Mouse (Mus musculus): ENCODE results near the gene Gm11127. TPM values are rescaled to one million over a fixed set of nuclear protein-coding genes. Genes with fewer than 3 reads are reported as not detected.
"Not testable (repeated sequence)": the region's sequence is repeated elsewhere in the genome, so short reads cannot be mapped to it uniquely, and the experiment has no call there.

The Gm11127 gene
- 1 to 10 TPM; 1.4 to 3.2 TPM for total RNA-seq (2021)
- long read RNA-seq, experiment 1, result 0 reads
- long read RNA-seq, experiment 2, result 0 reads

DNA sequence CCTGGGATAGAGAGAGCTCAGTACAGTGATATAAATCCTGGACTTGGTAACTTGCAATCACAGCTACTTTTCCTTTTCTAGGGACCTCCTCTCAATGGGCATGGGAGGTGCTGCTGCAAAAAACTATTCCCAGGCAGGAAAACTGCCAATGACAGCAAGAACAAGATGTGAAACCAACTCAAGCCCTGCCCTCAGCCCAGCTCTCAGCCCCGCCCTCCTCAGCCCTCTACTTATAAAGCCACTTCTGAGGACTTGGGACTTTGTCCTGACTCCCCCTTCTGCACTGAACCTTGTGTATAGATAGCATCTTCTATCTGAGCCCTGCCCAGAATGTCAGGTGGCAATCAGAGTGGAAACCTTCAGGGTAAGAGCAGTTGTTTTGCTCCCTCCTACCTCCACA, at the start of gene Gm11127:
TSS of gene Gm11127 (minus strand) at position 10 of the 400 bp plus-strand sequence.
- not testable (repeated sequence) for DNase-seq (ENCODE audit: low spot score)

DNA sequence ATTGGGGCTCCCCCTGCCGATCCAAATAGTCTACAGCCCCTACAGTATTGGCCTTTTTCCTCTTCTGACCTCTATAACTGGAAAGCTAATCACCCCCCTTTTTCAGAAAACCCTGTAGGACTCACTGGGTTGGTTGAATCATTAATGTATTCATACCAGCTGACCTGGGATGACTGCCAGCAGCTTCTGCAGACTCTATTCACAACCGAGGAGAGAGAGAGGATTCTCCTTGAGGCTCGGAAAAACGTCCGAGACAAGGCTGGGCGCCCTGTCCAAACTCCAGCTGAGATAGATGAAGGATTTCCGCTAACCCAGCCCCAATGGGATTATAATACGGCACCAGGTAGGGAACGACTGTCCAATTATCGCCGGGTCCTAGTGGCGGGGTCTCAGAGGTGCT, 43.9 kb upstream of the Gm11127 start:
- not testable (repeated sequence) for DNase-seq (ENCODE audit: low spot score)

DNA sequence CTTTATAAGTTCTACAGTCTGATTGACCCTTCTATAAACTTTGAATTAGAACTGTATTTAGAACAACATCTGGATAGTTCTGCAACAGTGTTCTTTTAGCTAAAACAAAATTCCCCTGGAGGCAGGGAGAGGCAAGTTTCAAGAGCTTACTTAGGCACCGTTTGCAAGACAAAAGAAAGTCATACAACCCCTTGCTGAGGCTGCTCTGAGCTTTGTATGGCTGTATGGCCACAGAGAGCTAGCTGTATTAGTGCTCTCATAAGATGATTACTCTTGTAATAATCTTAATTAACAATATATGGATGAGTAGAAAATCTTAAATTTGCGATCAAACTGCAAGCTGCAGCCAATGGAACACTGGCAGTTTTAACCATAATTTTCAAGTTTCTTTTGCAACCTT, 41.4 kb upstream of the Gm11127 start:
- not testable (repeated sequence) for DNase-seq (ENCODE audit: low spot score)

DNA sequence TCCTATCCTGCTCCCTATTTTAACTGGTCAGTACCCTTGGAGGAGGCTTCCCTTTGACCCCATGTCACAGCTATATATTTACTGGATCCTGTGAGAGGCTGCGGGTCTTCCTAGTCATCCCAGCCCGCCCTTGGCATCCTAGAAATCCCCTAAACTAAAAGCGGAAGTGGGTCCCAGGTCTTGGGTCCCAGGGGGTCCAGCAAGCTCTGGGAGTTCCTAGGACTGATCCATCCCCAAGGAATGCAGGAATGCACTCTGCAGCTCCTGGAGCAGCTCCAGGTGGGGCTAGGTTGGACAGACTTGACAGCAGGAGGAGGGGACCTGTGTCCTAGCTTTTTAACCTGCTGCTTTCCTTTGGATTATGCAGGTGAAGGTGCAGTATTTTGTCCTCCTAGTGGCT, 35.8 kb upstream of the Gm11127 start:
- DNase-seq (ENCODE audit: low spot score), result no peak

DNA sequence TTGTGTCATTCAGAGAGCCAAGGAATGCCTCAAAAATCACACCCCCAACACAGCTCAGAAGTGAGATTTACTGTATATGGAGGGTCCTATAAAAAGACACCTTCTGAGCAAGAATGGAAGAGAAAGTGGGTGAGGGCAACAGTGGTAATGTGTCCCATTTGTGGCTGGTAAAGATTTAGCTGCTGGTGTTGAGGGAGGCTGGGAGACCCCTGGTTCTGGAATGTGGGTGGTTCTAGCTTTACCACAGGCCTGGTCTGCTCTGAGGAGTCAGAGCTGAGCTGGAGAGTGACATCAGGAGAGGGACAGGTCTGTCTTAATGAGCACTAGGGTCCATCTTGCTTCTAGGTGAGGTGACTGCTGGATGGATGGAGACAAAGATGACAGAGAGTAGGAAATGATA, 34.3 kb upstream of the Gm11127 start:
- DNase-seq (ENCODE audit: low spot score), result not testable (repeated sequence)

DNA sequence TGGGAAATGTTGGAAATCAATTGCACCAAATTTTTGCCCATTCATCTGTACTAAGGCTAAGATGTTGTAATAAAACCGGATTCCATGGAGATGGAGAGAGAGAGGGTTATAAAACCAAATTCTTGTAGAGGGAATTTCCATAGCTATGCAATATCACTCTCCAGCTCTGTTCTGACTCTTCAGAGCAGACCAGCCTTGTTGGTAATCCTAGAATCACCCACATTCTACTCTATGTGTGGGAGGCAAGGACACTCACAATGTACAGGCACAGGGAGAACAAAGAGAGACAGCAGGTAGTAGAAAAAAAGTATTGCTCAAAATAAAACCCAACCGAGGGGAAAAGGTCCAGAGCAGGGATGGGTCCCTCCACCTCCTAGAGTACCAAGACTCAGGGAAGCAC, 33.8 kb upstream of the Gm11127 start:
- not testable (repeated sequence) for DNase-seq (ENCODE audit: low spot score)

DNA sequence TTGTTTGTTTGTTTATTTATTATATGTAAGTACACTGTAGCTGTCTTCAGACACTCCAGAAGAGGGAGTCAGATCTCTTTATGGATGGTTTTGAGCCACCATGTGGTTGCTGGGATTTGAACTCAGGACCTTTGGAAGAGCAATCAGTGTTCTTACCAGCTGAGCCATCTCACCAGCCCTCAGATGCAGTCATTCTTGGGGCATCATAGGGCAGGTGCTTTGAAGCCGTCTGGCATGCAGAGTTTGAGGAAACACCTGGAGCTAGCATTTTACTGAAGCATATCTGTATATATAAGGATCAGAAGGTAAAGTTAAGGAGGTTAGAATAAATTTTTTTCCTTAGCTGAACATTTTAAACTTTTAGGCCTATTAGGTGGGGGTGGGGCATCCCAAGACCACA, 27.8 kb upstream of the Gm11127 start:
- not testable (repeated sequence) for DNase-seq (ENCODE audit: low spot score)

DNA sequence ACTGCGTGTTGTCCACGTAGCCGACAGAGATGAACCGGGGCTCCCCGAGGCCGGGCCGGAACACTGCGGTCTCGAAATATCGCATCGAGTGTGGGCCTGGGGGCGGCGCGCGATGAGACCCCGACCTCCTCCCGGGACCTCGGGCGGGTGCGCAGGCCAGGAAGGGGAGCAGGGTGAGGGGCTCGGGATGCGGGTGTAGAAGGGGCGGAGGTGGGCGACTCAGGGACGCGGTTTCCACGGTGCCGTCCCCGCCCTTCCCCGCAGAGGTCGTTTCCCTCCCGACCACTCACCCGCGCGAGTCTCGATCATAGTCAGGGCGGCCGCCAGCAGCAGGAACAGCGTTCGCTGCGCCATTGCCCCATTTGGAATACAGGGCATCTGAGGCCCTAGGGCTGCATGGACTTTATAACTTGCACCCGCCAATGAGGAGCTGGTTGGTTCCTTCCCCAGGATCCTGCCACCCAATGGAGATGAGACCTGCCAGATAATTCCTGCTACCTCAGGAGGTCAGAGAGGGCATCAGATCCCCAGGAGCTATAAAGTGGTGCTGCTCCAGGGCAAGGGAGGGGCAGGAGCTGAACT, 25.8 kb upstream of the Gm11127 start:
- DNase-seq (ENCODE audit: low spot score), result no peak

DNA sequence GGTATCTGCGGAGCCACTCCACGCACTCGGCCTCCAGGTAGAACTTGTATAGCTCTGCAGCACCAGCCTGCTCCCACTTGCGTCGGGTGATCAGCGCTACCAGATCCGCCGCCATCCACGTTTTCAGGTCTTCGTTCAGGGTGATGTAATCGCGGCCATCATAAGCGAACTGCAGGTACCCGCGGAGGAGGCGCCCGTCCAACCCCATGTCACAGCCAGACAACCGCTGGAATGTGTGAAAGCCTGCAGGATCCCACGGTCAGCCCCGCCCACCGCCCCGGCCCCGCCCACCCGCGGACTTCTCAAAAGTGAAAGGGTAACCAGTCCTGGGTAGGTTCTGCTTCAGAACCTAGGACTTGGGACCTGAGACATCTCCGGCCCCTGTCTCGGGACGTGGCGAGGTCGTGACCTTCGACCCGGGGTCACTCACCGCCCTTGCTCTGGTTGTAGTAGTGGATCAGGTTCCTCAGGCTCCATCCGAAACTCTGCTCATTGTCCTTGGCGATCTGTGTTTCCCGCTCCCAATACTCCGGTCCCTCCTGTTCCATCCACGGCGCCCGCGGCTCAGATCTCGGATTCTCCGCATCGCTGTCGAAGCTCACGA, 25.2 kb upstream of the Gm11127 start:
- DNase-seq (ENCODE audit: low spot score), result no peak

DNA sequence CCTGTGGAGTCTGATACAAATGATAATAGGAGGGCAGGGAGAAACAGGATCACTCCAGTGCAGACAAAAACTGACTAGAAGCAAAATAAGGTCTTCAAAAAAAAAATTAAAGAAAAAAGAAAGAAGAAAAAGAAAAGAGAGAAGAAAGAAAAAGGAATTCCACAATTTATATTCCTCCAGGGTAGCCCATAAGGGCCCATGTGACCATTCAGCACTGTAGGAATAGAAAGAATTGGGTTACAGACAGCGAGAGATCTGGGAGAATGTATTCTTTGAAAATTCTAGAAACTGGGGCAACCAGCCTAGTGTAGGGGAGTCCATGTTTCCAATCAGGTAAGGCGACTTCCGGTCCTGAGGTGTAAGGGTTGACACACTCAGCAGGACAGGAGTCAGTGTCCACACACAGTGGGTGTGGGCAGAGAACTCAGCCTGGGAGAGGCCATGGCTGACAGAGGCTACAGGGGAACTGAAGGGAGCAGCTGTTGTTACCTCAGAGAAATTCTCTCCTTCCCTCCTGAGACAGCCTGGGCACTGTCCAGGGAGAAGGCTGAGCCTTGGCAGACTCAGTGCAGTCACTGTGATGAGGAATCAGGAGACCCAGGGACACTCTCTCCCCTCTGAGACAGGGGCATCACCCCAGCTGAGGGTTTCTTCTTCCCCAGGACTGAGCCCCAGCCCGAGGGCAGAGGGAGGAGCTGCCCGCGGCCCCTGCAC, 24.5 kb upstream of the Gm11127 start:
- not testable (repeated sequence) for DNase-seq (ENCODE audit: low spot score)

DNA sequence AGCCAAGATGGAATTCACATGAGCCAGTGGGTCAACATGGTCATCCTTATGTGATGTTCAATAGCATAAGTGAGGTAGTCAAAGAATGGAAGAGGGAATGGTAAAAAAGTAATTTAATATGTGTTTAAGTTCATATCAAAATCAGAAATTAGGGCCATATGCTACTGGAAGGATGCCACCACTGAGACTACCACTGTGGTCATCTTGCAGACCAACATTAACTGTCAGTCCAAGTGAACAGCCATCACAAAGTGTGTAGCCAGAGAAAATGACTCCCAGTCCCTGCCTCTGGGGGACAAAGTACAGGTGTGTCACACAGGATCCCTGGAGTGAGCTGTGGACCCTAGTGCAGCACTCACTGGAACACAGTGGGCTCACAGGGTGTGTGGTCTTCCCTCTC, 23.7 kb upstream of the Gm11127 start:
- not testable (repeated sequence) for DNase-seq (ENCODE audit: low spot score)

DNA sequence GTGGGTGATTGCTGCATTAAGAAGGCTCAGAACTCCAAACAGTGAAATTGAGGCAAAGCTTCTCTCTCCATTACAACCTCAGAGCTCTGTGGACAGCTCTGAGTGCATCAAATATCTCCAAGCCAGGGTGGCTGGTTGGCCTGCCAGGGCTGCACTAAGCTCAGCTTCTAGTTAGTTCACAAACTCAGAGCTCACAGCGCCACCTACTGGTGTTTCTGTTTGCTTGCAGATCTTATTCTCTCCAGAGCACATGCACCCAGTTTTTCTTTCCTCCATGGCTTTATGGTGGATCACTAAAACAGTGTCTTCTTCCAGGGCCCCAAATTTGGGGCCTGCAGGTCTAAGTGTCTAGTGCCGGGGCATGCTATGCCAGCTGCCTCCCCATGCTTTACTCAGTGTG, 2.7 kb upstream of the Gm11127 start:
- peak; percentile 87 for DNase-seq (ENCODE audit: low spot score)

DNA sequence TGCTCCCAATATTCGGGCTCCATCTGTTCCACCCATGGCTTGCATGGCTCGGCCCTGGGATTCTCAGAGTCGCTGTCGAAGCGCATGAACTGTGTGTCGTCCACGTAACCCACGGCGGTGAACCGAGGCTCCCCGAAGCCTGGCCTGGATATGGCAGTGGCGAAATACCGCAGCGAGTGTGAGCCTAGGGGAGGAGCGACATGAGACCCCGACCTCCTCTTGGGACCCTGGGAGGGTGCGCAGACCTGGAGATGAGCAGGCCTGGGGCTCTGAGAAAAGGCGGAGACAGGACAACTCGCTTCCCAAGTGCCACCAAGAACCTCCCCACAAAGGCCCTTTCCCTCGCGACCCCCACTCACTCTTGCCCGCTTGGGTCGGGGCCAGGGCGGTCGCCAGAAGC, 244 bp downstream of the Gm11127 start:
- DNase-seq (ENCODE audit: low spot score), result not testable (repeated sequence)

DNA sequence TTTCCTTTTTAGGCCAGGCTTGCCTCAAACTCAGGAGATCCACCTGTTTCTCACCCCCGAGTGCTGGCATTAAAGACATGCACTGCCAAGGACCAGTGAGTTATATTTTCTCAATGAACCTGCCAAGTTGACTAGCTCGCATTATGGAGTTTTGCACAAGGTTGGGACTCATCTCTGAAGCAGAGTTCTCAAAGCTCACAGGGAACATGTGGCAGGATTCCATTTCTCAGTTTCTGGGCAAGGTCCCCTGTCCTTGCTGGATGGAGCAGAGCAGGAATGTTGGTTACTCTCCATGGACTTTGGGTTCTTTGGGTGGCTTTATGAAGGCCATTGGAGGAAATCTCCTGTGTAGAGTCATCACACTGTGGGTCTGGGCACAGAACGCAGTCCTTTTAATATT, 14.9 kb downstream of the Gm11127 start:
- no peak for DNase-seq (ENCODE audit: low spot score)

DNA sequence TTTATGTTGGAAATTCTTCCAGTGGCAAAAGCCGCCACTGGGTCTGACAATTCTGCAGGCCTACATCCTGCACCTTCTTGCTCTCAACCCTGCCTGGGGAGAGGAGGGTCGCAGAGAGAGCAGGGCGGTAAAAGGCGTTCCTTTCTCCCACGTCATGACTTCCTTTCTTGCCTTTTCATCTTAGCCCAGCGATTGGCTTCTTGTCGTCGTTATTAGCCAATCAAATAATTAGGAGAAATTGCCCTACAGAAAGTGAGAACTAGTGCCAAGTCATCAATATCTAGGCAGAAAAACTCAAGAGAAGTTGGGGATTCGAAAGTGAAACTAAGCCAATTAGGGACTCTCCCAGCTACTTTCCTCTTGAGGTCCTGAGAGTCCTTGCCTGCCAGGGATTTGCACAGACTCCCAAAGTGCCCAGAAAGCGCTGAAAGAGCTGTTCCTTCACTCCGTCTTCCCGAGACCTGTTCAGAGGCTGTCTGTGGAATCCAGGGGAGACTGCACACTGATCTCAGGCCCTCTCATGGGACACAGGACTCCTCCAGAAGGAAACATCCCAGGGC, 15.5 kb downstream of the Gm11127 start, which contains the start of the genes H2-T22 and Gm6034:
TSS of gene H2-T22 (minus strand) at position 138 of the 560 bp plus-strand sequence.
TSS of gene Gm6034 (plus strand) at position 352 of the 560 bp plus-strand sequence.
- peak; percentile 83 for DNase-seq (ENCODE audit: low spot score)

DNA sequence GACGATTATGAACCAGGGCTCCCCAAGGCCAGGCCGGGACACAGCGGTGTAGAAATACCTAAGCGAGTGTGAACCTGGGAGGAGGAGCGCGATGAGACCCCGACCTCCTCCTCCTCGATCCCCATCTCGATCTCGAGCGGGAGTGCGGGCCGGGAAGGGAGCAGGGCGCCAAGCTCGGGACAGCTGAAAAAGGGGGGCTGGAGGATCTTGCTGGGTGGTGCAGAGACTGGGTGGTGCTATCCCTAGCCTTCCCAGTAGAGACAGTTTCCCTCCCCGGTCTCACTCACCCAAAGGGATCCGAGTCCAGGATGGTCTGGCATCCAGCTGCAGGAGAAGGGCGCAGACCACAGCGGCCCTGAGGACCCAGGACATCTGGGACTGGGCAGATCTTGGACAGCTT, 16.1 kb downstream of the Gm11127 start:
- not testable (repeated sequence) for DNase-seq (ENCODE audit: low spot score)

DNA sequence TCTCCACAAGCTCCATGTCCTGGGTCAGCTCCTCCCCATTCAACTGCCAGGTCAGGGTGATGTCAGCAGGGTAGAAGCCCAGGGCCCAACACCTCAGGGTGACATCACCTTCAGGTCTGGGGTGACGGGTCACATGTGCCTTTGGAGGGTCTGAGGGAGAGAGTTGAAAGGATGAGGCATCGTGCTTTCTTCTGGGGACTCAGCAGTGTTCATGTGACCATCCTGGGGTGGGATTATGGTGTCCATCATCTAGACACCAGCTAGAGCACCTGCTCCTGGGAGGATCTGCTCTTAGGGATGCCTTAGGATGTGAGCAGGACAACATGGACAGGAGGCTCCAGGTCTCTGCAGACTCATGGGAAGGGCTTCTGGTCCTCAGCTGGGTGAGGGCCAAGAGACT, 17.6 kb downstream of the Gm11127 start:
- not testable (repeated sequence) for DNase-seq (ENCODE audit: low spot score)

DNA sequence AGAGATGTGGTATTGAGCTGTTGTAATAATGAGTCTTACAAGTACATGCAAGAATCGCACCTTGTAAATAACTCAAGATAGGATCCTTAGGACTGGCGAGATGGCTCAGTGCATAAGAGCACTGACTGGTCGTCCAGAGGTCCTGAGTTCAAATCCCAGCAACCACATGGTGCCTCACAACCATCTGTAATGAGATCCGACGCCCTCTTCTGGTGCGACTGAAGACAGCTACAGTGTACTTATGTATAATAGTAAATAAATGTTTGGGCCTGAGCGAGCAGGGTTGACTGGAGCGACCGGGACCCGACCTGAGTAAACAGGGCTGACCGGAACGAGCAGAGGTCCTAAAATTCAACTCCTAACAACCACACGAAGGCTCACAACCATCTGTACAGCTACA, 22.0 kb downstream of the Gm11127 start:
- not testable (repeated sequence) for DNase-seq (ENCODE audit: low spot score)

DNA sequence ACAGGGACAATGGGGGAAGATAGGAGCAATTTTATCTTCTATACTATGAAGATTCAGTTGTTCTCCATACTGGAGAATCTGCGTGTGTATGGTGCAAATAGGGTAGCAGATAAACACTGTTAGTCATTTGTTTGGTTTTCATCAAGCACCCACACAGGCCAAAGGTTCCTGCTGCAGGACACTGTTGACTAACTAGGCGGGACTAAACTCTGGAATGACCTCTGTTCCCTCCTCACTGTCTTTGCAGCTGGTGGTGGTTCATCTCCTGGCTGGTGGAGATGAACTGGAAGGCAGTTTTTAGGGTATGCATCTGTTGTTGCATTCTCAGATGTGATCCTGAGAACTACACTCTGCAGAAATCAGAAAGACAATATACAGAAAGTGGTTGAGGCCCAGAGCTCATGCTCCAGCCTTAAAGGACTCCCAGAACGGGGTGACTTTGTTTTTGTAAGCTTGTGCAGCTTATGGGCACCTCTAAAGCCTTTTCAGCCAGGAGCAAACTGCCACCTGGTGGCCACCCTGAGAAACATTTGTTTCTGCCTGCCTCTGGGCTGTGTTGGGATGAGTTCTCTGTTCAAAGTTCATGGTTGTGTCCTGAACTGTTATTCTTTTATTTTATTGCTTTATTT, 23.0 kb downstream of the Gm11127 start:
- DNase-seq (ENCODE audit: low spot score), result peak; percentile 55

DNA sequence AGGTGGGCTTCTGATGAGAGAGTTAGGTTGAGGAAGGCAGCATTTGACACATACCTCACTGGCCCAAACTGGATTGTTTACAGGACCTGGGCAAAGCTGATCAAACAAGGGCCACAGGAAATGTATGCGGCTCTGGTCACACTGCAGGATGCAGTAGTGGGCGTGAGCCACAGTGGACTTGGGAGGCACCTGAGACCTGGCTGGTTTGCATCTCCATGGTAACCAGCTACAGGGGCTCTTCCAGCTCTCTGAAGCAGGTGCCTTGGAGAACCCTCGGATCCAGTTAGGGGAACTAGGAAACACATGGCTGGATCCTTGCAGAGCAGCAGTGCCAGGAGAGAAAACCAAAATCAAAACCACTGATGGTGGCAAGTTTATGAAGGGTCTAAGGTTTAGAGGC, 23.6 kb downstream of the Gm11127 start:
- DNase-seq (ENCODE audit: low spot score), result not testable (repeated sequence)

DNA sequence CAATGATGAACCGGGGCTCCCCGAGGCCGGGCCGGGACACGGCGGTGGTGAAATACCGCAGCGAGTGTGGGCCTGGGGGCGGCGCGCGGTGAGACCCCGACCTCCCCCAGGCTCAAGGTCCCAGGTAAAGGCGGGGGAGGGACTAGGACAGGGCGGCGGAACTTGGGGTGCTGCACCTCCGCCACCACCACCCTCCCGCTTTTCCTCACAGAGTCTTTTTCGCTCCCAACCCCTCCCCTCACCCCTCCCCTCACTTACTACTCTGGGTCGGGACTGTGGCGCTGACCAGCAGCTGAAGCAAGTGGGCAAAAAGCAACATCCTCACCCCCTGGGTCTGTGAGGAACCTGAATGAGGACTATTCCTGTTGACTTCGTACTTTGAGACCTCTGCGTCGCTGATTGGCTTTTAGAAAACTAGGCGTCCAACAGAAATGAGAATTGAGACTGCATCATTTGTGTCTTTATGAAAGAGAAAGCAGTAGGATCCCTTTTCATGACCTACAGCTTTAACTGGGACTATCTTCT, 25.8 kb downstream of the Gm11127 start, which contains the start of gene H2-T23:
TSS of gene H2-T23 (minus strand) at position 505 of the 525 bp plus-strand sequence.
- DNase-seq (ENCODE audit: low spot score), result peak; percentile 47
